Mouse (Mus musculus) adipocyte (in vitro differentiated cells): ENCODE results near the gene Hlx.

Experiments
- DNase-seq: peaks from one replicate; pipeline ENCODE4 v3.0.0-alpha.2; 2016; ENCODE audit warnings: low spot score

The Hlx gene

GRCm38 (mm10) chr1:184716117-184716516, 16.3 kb downstream of the Hlx start:
- DNase-seq = no peak

GRCm38 (mm10) chr1:184715693-184716092, 16.7 kb downstream of the Hlx start:
- no peak for DNase-seq

GRCm38 (mm10) chr1:184714515-184714914, 17.9 kb downstream of the Hlx start:
- no peak for DNase-seq

GRCm38 (mm10) chr1:184713716-184714115, 18.7 kb downstream of the Hlx start:
- DNase-seq = no peak

- DNase-seq = peak; percentile 20
Measured at GRCm38 (mm10) chr1:184707532-184708248, 24.7 kb downstream of the Hlx start.

- DNase-seq = no peak
Measured at GRCm38 (mm10) chr1:184704901-184705300, 27.5 kb downstream of the Hlx start.

- DNase-seq = no peak
Measured at GRCm38 (mm10) chr1:184699295-184699694, 33.1 kb downstream of the Hlx start.

- DNase-seq = no peak
Measured at GRCm38 (mm10) chr1:184695451-184695850, 37.0 kb downstream of the Hlx start.

- DNase-seq = peak; percentile 10
Measured at GRCm38 (mm10) chr1:184692204-184692904, 40.1 kb downstream of the Hlx start.

GRCm38 (mm10) chr1:184691240-184691639, 41.2 kb downstream of the Hlx start:
- DNase-seq = no peak

- DNase-seq = no peak
Measured at GRCm38 (mm10) chr1:184688026-184688425, 44.4 kb downstream of the Hlx start.

GRCm38 (mm10) chr1:184687512-184687911, 44.9 kb downstream of the Hlx start:
- no peak for DNase-seq

GRCm38 (mm10) chr1:184683541-184683940, 48.9 kb downstream of the Hlx start:
- DNase-seq = no peak

- no peak for DNase-seq
Measured at GRCm38 (mm10) chr1:184679416-184679965, 52.9 kb downstream of the Hlx start.

GRCm38 (mm10) chr1:184677641-184678040, 54.8 kb downstream of the Hlx start:
- no peak for DNase-seq
